Mouse (Mus musculus) embryonic facial prominence, embryonic 10.5 days (tissue): ENCODE data around the gene Dalrd3. TPM values are rescaled to one million over a fixed set of nuclear protein-coding genes. Genes with fewer than 3 reads are reported as not detected.

ENCODE experiments used
- DNase-seq: peaks from one replicate; pipeline ENCODE4 v3.0.0-alpha.2; 2017; ENCODE audit warnings: low spot score
- H3K27ac ChIP-seq: fragments of 300-500 bp; sonication (generic); replicated peaks from 2 replicates; pipeline ENCODE4 v1.5.1; 2016; ENCODE audit warnings: mild to moderate bottlenecking
- H3K27me3 ChIP-seq: fragments of 300-500 bp; sonication (generic); replicated peaks from 2 replicates; pipeline ENCODE4 v1.6.1; 2016; ENCODE audit warnings: low read depth, mild to moderate bottlenecking; ENCODE audit not compliant: poor library complexity, severe bottlenecking
- H3K36me3 ChIP-seq: fragments of 300-500 bp; sonication (generic); replicated peaks from 2 replicates; pipeline ENCODE4 v1.6.1; 2016; ENCODE audit warnings: mild to moderate bottlenecking, moderate library complexity
- H3K4me1 ChIP-seq: fragments of 300-500 bp; sonication (generic); 2 replicates; pipeline ENCODE4 v1.6.1; 2016
- H3K4me3 ChIP-seq: fragments of 300-500 bp; sonication (generic); 2 replicates; pipeline ENCODE4 v1.5.1; 2016; ENCODE audit warnings: mild to moderate bottlenecking, moderate library complexity
- H3K9me3 ChIP-seq: fragments of 300-500 bp; sonication (generic); 2 replicates; pipeline ENCODE4 v1.6.1; 2016; ENCODE audit warnings: mild to moderate bottlenecking
- WGBS: fragments of 180-500 bp; shearing (Covaris S2); methylation state at CpG from one replicate; pipeline ENCODE4 v1.1.7; 2016; 5-methylcytosine and 5-hydroxymethylcytosine counted together
- polyA plus RNA-seq: library from polyadenylated mRNA; unstranded; fragments of >200 nt; fragmentation: Nextera tagmentation; extraction: Ambion mirVana; gene quantifications from 2 replicates; pipeline ENCODE4 v1.2.1, GENCODE M21; 2016

Dalrd3 gene
- 191 and 200 TPM in 2 replicates for polyA plus RNA-seq

GRCm38 (mm10) chr9:108569381-108570206, at the start of gene Dalrd3:
Dalrd3 (plus strand) TSS chr9:108569886.
- Histone ChIP-seq H3K36me3 (peaks cover 61% of the 10 kb centered on the region), H3K4me3 (peak within 1 kb of the TSS; percentile 69), H3K9me3 (no peaks in the 10 kb centered on the region), H3K27me3 (no peaks in the 10 kb centered on the region), H3K4me1 (peaks cover 69% of the 10 kb centered on the region), H3K27ac (peak within 1 kb of the TSS; percentile 91)
- DNase-seq: peak; percentile 96
- 6% methylated on average over 42 of the region's 42 CpGs for WGBS

GRCm38 (mm10) chr9:108521604-108522003, 48.1 kb upstream of the Dalrd3 start:
- Histone ChIP-seq H3K4me1 (peaks cover 20% of the 10 kb centered on the region), H3K36me3 (peaks cover 59% of the 10 kb centered on the region), H3K27ac (no peak overlapping the region), H3K27me3 (no peaks in the 10 kb centered on the region), H3K9me3 (no peaks in the 10 kb centered on the region), H3K4me3 (no peak overlapping the region)
- DNase-seq: no peak
- 89% methylated on average over 2 of the region's 2 CpGs for WGBS

GRCm38 (mm10) chr9:108523341-108523740, 46.3 kb upstream of the Dalrd3 start:
- H3K36me3 ChIP-seq: peaks cover 72% of the 10 kb centered on the region
- no peaks in the 10 kb centered on the region for H3K9me3 ChIP-seq
- WGBS: 93% methylated on average over 4 of the region's 4 CpGs
- peaks cover 18% of the 10 kb centered on the region for H3K4me1 ChIP-seq
- no peak overlapping the region for H3K27ac ChIP-seq
- no peak for DNase-seq
- no peak overlapping the region for H3K4me3 ChIP-seq
- H3K27me3 ChIP-seq: no peaks in the 10 kb centered on the region

GRCm38 (mm10) chr9:108525400-108525799, 44.3 kb upstream of the Dalrd3 start:
- 86% methylated on average over 3 of the region's 3 CpGs for WGBS
- no peaks in the 10 kb centered on the region for H3K27me3 ChIP-seq
- peaks cover 75% of the 10 kb centered on the region for H3K36me3 ChIP-seq
- no peak for DNase-seq
- no peaks in the 10 kb centered on the region for H3K9me3 ChIP-seq
- no peak overlapping the region for H3K4me3 ChIP-seq
- H3K4me1 ChIP-seq: no peaks in the 10 kb centered on the region
- H3K27ac ChIP-seq: no peak overlapping the region

- Histone ChIP-seq H3K36me3 (peaks cover 89% of the 10 kb centered on the region), H3K4me1 (no peaks in the 10 kb centered on the region), H3K9me3 (no peaks in the 10 kb centered on the region), H3K4me3 (no peak overlapping the region), H3K27me3 (no peaks in the 10 kb centered on the region), H3K27ac (no peak overlapping the region)
- DNase-seq: no peak
- WGBS: 92% methylated on average over 1 of the region's 1 CpGs
Measured at GRCm38 (mm10) chr9:108530954-108531353, 38.7 kb upstream of the Dalrd3 start.

GRCm38 (mm10) chr9:108531496-108531895, 38.2 kb upstream of the Dalrd3 start:
- no peak overlapping the region for H3K27ac ChIP-seq
- H3K4me3 ChIP-seq: no peak overlapping the region
- 85% methylated on average over 1 of the region's 1 CpGs for WGBS
- H3K36me3 ChIP-seq: peaks cover 94% of the 10 kb centered on the region
- no peak for DNase-seq
- no peaks in the 10 kb centered on the region for H3K27me3 ChIP-seq
- no peaks in the 10 kb centered on the region for H3K4me1 ChIP-seq
- H3K9me3 ChIP-seq: no peaks in the 10 kb centered on the region

- Histone ChIP-seq H3K27me3 (no peaks in the 10 kb centered on the region), H3K4me3 (no peak overlapping the region), H3K9me3 (no peaks in the 10 kb centered on the region), H3K4me1 (no peaks in the 10 kb centered on the region), H3K27ac (no peak overlapping the region), H3K36me3 (peaks cover 99% of the 10 kb centered on the region)
- no peak for DNase-seq
Measured at GRCm38 (mm10) chr9:108540846-108541245, 28.8 kb upstream of the Dalrd3 start.

- Histone ChIP-seq H3K4me3 (no peak overlapping the region), H3K27me3 (no peaks in the 10 kb centered on the region), H3K27ac (no peak overlapping the region), H3K36me3 (peaks cover 99% of the 10 kb centered on the region), H3K4me1 (no peaks in the 10 kb centered on the region), H3K9me3 (no peaks in the 10 kb centered on the region)
- no peak for DNase-seq
- 95% methylated on average over 3 of the region's 3 CpGs for WGBS
Measured at GRCm38 (mm10) chr9:108545986-108546385, 23.7 kb upstream of the Dalrd3 start.

GRCm38 (mm10) chr9:108546875-108547274, 22.8 kb upstream of the Dalrd3 start:
- H3K27me3 ChIP-seq: no peaks in the 10 kb centered on the region
- no peaks in the 10 kb centered on the region for H3K4me1 ChIP-seq
- H3K9me3 ChIP-seq: no peaks in the 10 kb centered on the region
- H3K27ac ChIP-seq: no peak overlapping the region
- no peak for DNase-seq
- H3K36me3 ChIP-seq: peaks cover 99% of the 10 kb centered on the region
- WGBS: 94% methylated on average over 1 of the region's 1 CpGs
- H3K4me3 ChIP-seq: no peak overlapping the region

GRCm38 (mm10) chr9:108559169-108559568, 10.5 kb upstream of the Dalrd3 start:
- Histone ChIP-seq H3K4me3 (no peak overlapping the region), H3K36me3 (peaks cover 86% of the 10 kb centered on the region), H3K4me1 (peaks cover 16% of the 10 kb centered on the region), H3K9me3 (no peaks in the 10 kb centered on the region), H3K27ac (no peak overlapping the region), H3K27me3 (no peaks in the 10 kb centered on the region)
- DNase-seq: no peak
- WGBS: 92% methylated on average over 4 of the region's 4 CpGs

GRCm38 (mm10) chr9:108560227-108560841, 9.4 kb upstream of the Dalrd3 start, which contains the start of gene Impdh2:
Impdh2 (plus strand) TSS chr9:108560286.
- DNase-seq: peak; percentile 96
- H3K27ac ChIP-seq: peak within 1 kb of the TSS; percentile 80
- WGBS: under 1% methylated on average over 53 of the region's 53 CpGs
- H3K4me1 ChIP-seq: peaks cover 16% of the 10 kb centered on the region
- H3K4me3 ChIP-seq: peak within 1 kb of the TSS; percentile 60
- H3K27me3 ChIP-seq: no peaks in the 10 kb centered on the region
- H3K36me3 ChIP-seq: peaks cover 86% of the 10 kb centered on the region
- H3K9me3 ChIP-seq: no peaks in the 10 kb centered on the region

GRCm38 (mm10) chr9:108563671-108564070, 6.0 kb upstream of the Dalrd3 start:
- WGBS: 92% methylated on average over 8 of the region's 8 CpGs
- DNase-seq: no peak
- H3K4me1 ChIP-seq: peaks cover 46% of the 10 kb centered on the region

GRCm38 (mm10) chr9:108564131-108564530, 5.6 kb upstream of the Dalrd3 start:
- no peak for DNase-seq
- Histone ChIP-seq H3K36me3 (peaks cover 59% of the 10 kb centered on the region), H3K27me3 (no peaks in the 10 kb centered on the region), H3K27ac (no peak overlapping the region), H3K4me3 (peak overlapping the region; percentile 11; the same call in 1 of the 2 replicates), H3K9me3 (no peaks in the 10 kb centered on the region), H3K4me1 (peaks cover 51% of the 10 kb centered on the region)
- WGBS: 88% methylated on average over 7 of the region's 7 CpGs

More at GRCm38 (mm10) chr9:108563671-108564070, 6.0 kb upstream of the Dalrd3 start:
- Histone ChIP-seq H3K27ac (no peak overlapping the region), H3K9me3 (no peaks in the 10 kb centered on the region), H3K27me3 (no peaks in the 10 kb centered on the region), H3K4me3 (peak overlapping the region; percentile 11; the same call in 1 of the 2 replicates), H3K36me3 (peaks cover 63% of the 10 kb centered on the region)
